Mouse (Mus musculus) limb, embryonic 14.5 days (tissue): ENCODE results near the gene Lrpprc. TPM values are rescaled to one million over a fixed set of nuclear protein-coding genes. Genes with fewer than 3 reads are reported as not detected.

Source experiments
- ATAC-seq: fragments of 200-750 bp; cut with Nextera tagmentation; 2 replicates; pipeline ENCODE4 v1.8.0; 2017; ENCODE audit warnings: low read depth, moderate number of reproducible peaks, moderate TSS enrichment; ENCODE audit not compliant: low FRiP score
- DNase-seq: peaks from one replicate; pipeline ENCODE4 v3.0.0-alpha.2; 2015; ENCODE audit warnings: low spot score
- H3K27ac ChIP-seq: fragments of 300-500 bp; sonication (generic); replicated peaks from 2 replicates; pipeline ENCODE4 v1.5.1; 2014; ENCODE audit warnings: low read depth, mild to moderate bottlenecking, low read length, moderate library complexity, mixed read lengths
- H3K27me3 ChIP-seq: fragments of 300-500 bp; sonication (generic); 2 replicates; pipeline ENCODE4 v1.6.1; 2014; ENCODE audit warnings: low read length, mixed read lengths; ENCODE audit not compliant: control insufficient read depth, insufficient read depth
- H3K36me3 ChIP-seq: fragments of 300-500 bp; sonication (generic); 2 replicates; pipeline ENCODE4 v1.6.1; 2014; ENCODE audit warnings: mild to moderate bottlenecking, low read length, moderate library complexity, mixed read lengths; ENCODE audit not compliant: control insufficient read depth, insufficient read depth
- H3K4me1 ChIP-seq: fragments of 300-500 bp; sonication (generic); 2 replicates; pipeline ENCODE4 v1.6.1; 2014; ENCODE audit warnings: antibody characterized with exemption, low read length, mixed read lengths; ENCODE audit not compliant: control insufficient read depth, insufficient read depth
- H3K4me2 ChIP-seq: fragments of 300-500 bp; sonication (generic); replicated peaks from 2 replicates; pipeline ENCODE4 v1.6.1; 2014; ENCODE audit warnings: low read depth, mild to moderate bottlenecking, low read length, moderate library complexity; ENCODE audit not compliant: severe bottlenecking
- H3K4me3 ChIP-seq: fragments of 300-500 bp; sonication (generic); replicated peaks from 2 replicates; pipeline ENCODE4 v1.5.1; 2014; ENCODE audit warnings: low read length
- H3K9ac ChIP-seq: fragments of 300-500 bp; sonication (generic); 2 replicates; pipeline ENCODE4 v1.6.1; 2014; ENCODE audit warnings: mild to moderate bottlenecking, low read depth, low read length, moderate library complexity; ENCODE audit not compliant: severe bottlenecking
- H3K9me3 ChIP-seq: fragments of 300-500 bp; sonication (generic); 2 replicates; pipeline ENCODE4 v1.6.1; 2016; ENCODE audit warnings: low read length; ENCODE audit not compliant: control insufficient read depth
- POLR2A ChIP-seq: fragments of 200-500 bp; IDR thresholded peaks from 2 replicates; pipeline ENCODE4 v1.8.0; 2012; ENCODE audit warnings: inconsistent platforms, mild to moderate bottlenecking, moderate library complexity, borderline replicate concordance; ENCODE audit not compliant: insufficient read depth, insufficient read length; ENCODE audit errors: extremely low read depth
- WGBS: fragments of 180-500 bp; shearing (Covaris S2); extraction: QIAGEN DNeasy Blood & Tissue Kit; methylation state at CpG from one replicate; pipeline ENCODE4 v1.1.7; 2014; 5-methylcytosine and 5-hydroxymethylcytosine counted together
- polyA plus RNA-seq, 2 experiments: library from polyadenylated mRNA; depleted of rRNA in 1 of 2; stranded (reverse) in 1 of 2; unstranded in 1 of 2; fragments of >200 nt; fragmentation: Nextera tagmentation in 1 of 2; extraction: Ambion mirVana in 1 of 2; gene quantifications; 2 replicates each; pipeline versions ENCODE4 v1.2.1 to v1.2.3; 2012 to 2014

Gene Lrpprc
- polyA plus RNA-seq, 2 experiments = 22.3 to 35.5 TPM

- 87% methylated on average over 2 of the region's 2 CpGs for WGBS
- Histone ChIP-seq H3K36me3 (peaks cover 47% of the 10 kb centered on the region), H3K9ac (no peak overlapping the region), H3K9me3 (no peaks in the 10 kb centered on the region), H3K27me3 (no peaks in the 10 kb centered on the region), H3K4me1 (no peaks in the 10 kb centered on the region), H3K4me3 (no peak overlapping the region), H3K27ac (no peak overlapping the region), H3K4me2 (no peak overlapping the region)
- DNase-seq (no peak), ATAC-seq (no peak)
- TF ChIP-seq POLR2A = no peak
Measured at GRCm38 (mm10) chr17:84752286-84752685, 38.3 kb downstream of the Lrpprc start.

GRCm38 (mm10) chr17:84751630-84752191 is 38.9 kb downstream of the Lrpprc start:
- TF ChIP-seq POLR2A = no peak
- Histone ChIP-seq H3K27ac (no peak overlapping the region), H3K4me2 (no peak overlapping the region), H3K4me3 (no peak overlapping the region), H3K9me3 (no peaks in the 10 kb centered on the region), H3K4me1 (no peaks in the 10 kb centered on the region), H3K9ac (no peak overlapping the region), H3K36me3 (peaks cover 48% of the 10 kb centered on the region), H3K27me3 (no peaks in the 10 kb centered on the region)
- 87% methylated on average over 8 of the region's 8 CpGs for WGBS
- DNase-seq = no peak
- ATAC-seq = no peak

GRCm38 (mm10) chr17:84750130-84750529 is 40.5 kb downstream of the Lrpprc start:
- ATAC-seq = no peak
- WGBS = 82% methylated on average over 4 of the region's 4 CpGs
- no peak for TF ChIP-seq POLR2A

GRCm38 (mm10) chr17:84749297-84749696 is 41.3 kb downstream of the Lrpprc start:
- Histone ChIP-seq H3K9ac (no peak overlapping the region), H3K4me2 (no peak overlapping the region), H3K27me3 (no peaks in the 10 kb centered on the region), H3K9me3 (no peaks in the 10 kb centered on the region), H3K27ac (no peak overlapping the region), H3K4me1 (no peaks in the 10 kb centered on the region), H3K36me3 (peaks cover 46% of the 10 kb centered on the region), H3K4me3 (no peak overlapping the region)
- 85% methylated on average over 8 of the region's 8 CpGs for WGBS
- no peak for ATAC-seq
- no peak for TF ChIP-seq POLR2A
- no peak for DNase-seq

More at GRCm38 (mm10) chr17:84750130-84750529, 40.5 kb downstream of the Lrpprc start:
- no peak overlapping the region for H3K27ac ChIP-seq
- no peak overlapping the region for H3K9ac ChIP-seq
- H3K4me3 ChIP-seq = no peak overlapping the region
- no peaks in the 10 kb centered on the region for H3K27me3 ChIP-seq
- H3K4me2 ChIP-seq = no peak overlapping the region
- peaks cover 48% of the 10 kb centered on the region for H3K36me3 ChIP-seq
- H3K9me3 ChIP-seq = no peaks in the 10 kb centered on the region
- DNase-seq = no peak
- H3K4me1 ChIP-seq = no peaks in the 10 kb centered on the region

- no peak overlapping the region for H3K4me3 ChIP-seq
- H3K36me3 ChIP-seq = peaks cover 45% of the 10 kb centered on the region
- H3K9me3 ChIP-seq = no peaks in the 10 kb centered on the region
- no peaks in the 10 kb centered on the region for H3K27me3 ChIP-seq
- no peak for ATAC-seq
- H3K9ac ChIP-seq = no peak overlapping the region
- no peaks in the 10 kb centered on the region for H3K4me1 ChIP-seq
- no peak for TF ChIP-seq POLR2A
- no peak for DNase-seq
- no peak overlapping the region for H3K4me2 ChIP-seq
- 93% methylated on average over 9 of the region's 9 CpGs for WGBS
- no peak overlapping the region for H3K27ac ChIP-seq
Measured at GRCm38 (mm10) chr17:84748152-84748682, 42.4 kb downstream of the Lrpprc start.
